Mouse (Mus musculus) neural tube, embryonic 12.5 days (tissue): ENCODE measurements around the gene Rnd2. TPM values are rescaled to one million over a fixed set of nuclear protein-coding genes. Genes with fewer than 3 reads are reported as not detected.
A peak's percentile ranks its signal among the peaks of the same experiment; 100 is the strongest.

Source experiments
- ATAC-seq: fragments of 200-750 bp; cut with Nextera tagmentation; 2 replicates; pipeline ENCODE4 v1.8.0; 2017; ENCODE audit warnings: low read depth, mild to moderate bottlenecking, moderate TSS enrichment, moderate library complexity; ENCODE audit not compliant: low FRiP score
- H3K27ac ChIP-seq: fragments of 300-500 bp; sonication (generic); 2 replicates; pipeline ENCODE4 v1.5.1; 2016
- H3K27me3 ChIP-seq: fragments of 300-500 bp; sonication (generic); replicated peaks from 2 replicates; pipeline ENCODE4 v1.6.1; 2016; ENCODE audit warnings: mild to moderate bottlenecking
- H3K36me3 ChIP-seq: fragments of 300-500 bp; sonication (generic); 2 replicates; pipeline ENCODE4 v1.6.1; 2016; ENCODE audit warnings: mild to moderate bottlenecking
- H3K4me1 ChIP-seq: fragments of 300-500 bp; sonication (generic); 2 replicates; pipeline ENCODE4 v1.6.1; 2016
- H3K4me2 ChIP-seq: fragments of 300-500 bp; sonication (generic); replicated peaks from 2 replicates; pipeline ENCODE4 v1.6.1; 2016; ENCODE audit warnings: mild to moderate bottlenecking
- H3K4me3 ChIP-seq: fragments of 300-500 bp; sonication (generic); 2 replicates; pipeline ENCODE4 v1.5.1; 2016
- H3K9ac ChIP-seq: fragments of 300-500 bp; sonication (generic); 2 replicates; pipeline ENCODE4 v1.6.1; 2016; ENCODE audit warnings: mild to moderate bottlenecking
- H3K9me3 ChIP-seq: fragments of 300-500 bp; sonication (generic); 2 replicates; pipeline ENCODE4 v1.6.1; 2016; ENCODE audit warnings: mild to moderate bottlenecking
- WGBS: fragments of 180-500 bp; shearing (Covaris S2); methylation state at CpG from one replicate; pipeline ENCODE4 v1.1.7; 2016; 5-methylcytosine and 5-hydroxymethylcytosine counted together
- polyA plus RNA-seq: library from polyadenylated mRNA; unstranded; fragments of >200 nt; fragmentation: Nextera tagmentation; extraction: Ambion mirVana; gene quantifications from 2 replicates; pipeline ENCODE4 v1.2.1, GENCODE M21; 2016

Gene Rnd2
- polyA plus RNA-seq: 84.0 and 99.7 TPM in 2 replicates

GRCm38 (mm10) chr11:101464211-101465100 is at the start of gene Rnd2:
Gene Rnd2, plus strand, starts transcription at chr11:101464999.
- Histone ChIP-seq H3K27me3 (no peaks in the 10 kb centered on the region), H3K36me3 (peaks cover 32% of the 10 kb centered on the region), H3K4me2 (peak within 1 kb of the TSS; percentile 90), H3K4me3 (peak within 1 kb of the TSS; percentile 85), H3K27ac (peak within 1 kb of the TSS; percentile 66), H3K9ac (peak within 1 kb of the TSS; percentile 78), H3K4me1 (peaks cover 49% of the 10 kb centered on the region), H3K9me3 (no peaks in the 10 kb centered on the region)
- no peak for ATAC-seq
- WGBS: 16% methylated on average over 12 of the region's 12 CpGs

- H3K27me3 ChIP-seq: no peaks in the 10 kb centered on the region
- H3K9me3 ChIP-seq: no peaks in the 10 kb centered on the region
- 88% methylated on average over 2 of the region's 2 CpGs for WGBS
- H3K27ac ChIP-seq: no peak overlapping the region
- H3K4me3 ChIP-seq: no peak overlapping the region
- no peak overlapping the region for H3K4me2 ChIP-seq
- ATAC-seq: no peak
- peaks cover 6% of the 10 kb centered on the region for H3K4me1 ChIP-seq
- peaks cover 39% of the 10 kb centered on the region for H3K36me3 ChIP-seq
- no peak overlapping the region for H3K9ac ChIP-seq
These were observed 49.5 kb upstream of the Rnd2 start for GRCm38 (mm10) chr11:101415306-101415705.

GRCm38 (mm10) chr11:101416433-101417100 is 48.2 kb upstream of the Rnd2 start:
- Histone ChIP-seq H3K36me3 (peaks cover 27% of the 10 kb centered on the region), H3K27me3 (no peaks in the 10 kb centered on the region), H3K4me1 (peaks cover 6% of the 10 kb centered on the region), H3K9me3 (no peaks in the 10 kb centered on the region), H3K4me2 (peak overlapping the region; percentile 70), H3K4me3 (peak overlapping the region; percentile 75), H3K27ac (no peak overlapping the region), H3K9ac (peak overlapping the region; percentile 83)
- WGBS: 2% methylated on average over 11 of the region's 11 CpGs
- ATAC-seq: peak; percentile 44; the same call in 1 of the 2 replicates

GRCm38 (mm10) chr11:101417101-101417855 is 47.5 kb upstream of the Rnd2 start, which contains the start of gene Aarsd1:
Gene Aarsd1, minus strand, starts transcription at chr11:101417615.
- no peak within 1 kb of the TSS for H3K27ac ChIP-seq
- no peaks in the 10 kb centered on the region for H3K27me3 ChIP-seq
- H3K4me3 ChIP-seq: peak within 1 kb of the TSS; percentile 75
- H3K9ac ChIP-seq: peak within 1 kb of the TSS; percentile 83
- WGBS: under 1% methylated on average over 45 of the region's 45 CpGs
- H3K9me3 ChIP-seq: no peaks in the 10 kb centered on the region
- ATAC-seq: peak; percentile 85
- peaks cover 6% of the 10 kb centered on the region for H3K4me1 ChIP-seq
- H3K36me3 ChIP-seq: peaks cover 20% of the 10 kb centered on the region
- peak within 1 kb of the TSS; percentile 70 for H3K4me2 ChIP-seq

- Histone ChIP-seq H3K4me1 (peaks cover 7% of the 10 kb centered on the region), H3K9me3 (no peaks in the 10 kb centered on the region), H3K36me3 (peaks cover 3% of the 10 kb centered on the region; the same call in 1 of the 2 replicates), H3K4me2 (no peak overlapping the region), H3K27ac (no peak overlapping the region), H3K4me3 (no peak overlapping the region), H3K9ac (no peak overlapping the region), H3K27me3 (no peaks in the 10 kb centered on the region)
- ATAC-seq: no peak
- 65% methylated on average over 6 of the region's 6 CpGs for WGBS
These were observed 45.8 kb upstream of the Rnd2 start for GRCm38 (mm10) chr11:101418991-101419390.

- ATAC-seq: no peak
- Histone ChIP-seq H3K9ac (no peak overlapping the region), H3K27ac (no peak overlapping the region), H3K27me3 (no peaks in the 10 kb centered on the region), H3K36me3 (0 out of 2 replicates have a peak, but pooled peaks cover 1% of the 10 kb centered on the region), H3K4me2 (no peak overlapping the region), H3K4me3 (no peak overlapping the region), H3K9me3 (no peaks in the 10 kb centered on the region), H3K4me1 (peaks cover 14% of the 10 kb centered on the region)
- WGBS: 23% methylated on average over 3 of the region's 3 CpGs
These were observed 45.2 kb upstream of the Rnd2 start for GRCm38 (mm10) chr11:101419610-101420009.

GRCm38 (mm10) chr11:101420148-101420547 is 44.7 kb upstream of the Rnd2 start:
- no peaks in the 10 kb centered on the region for H3K36me3 ChIP-seq
- WGBS: 87% methylated on average over 5 of the region's 5 CpGs
- no peak overlapping the region for H3K4me2 ChIP-seq
- no peaks in the 10 kb centered on the region for H3K27me3 ChIP-seq
- H3K9ac ChIP-seq: no peak overlapping the region
- no peak for ATAC-seq
- H3K4me3 ChIP-seq: no peak overlapping the region
- H3K27ac ChIP-seq: no peak overlapping the region
- H3K9me3 ChIP-seq: no peaks in the 10 kb centered on the region
- peaks cover 14% of the 10 kb centered on the region for H3K4me1 ChIP-seq

GRCm38 (mm10) chr11:101424105-101424851 is 40.5 kb upstream of the Rnd2 start, which contains the start of gene Gm27029:
Gene Gm27029, minus strand, starts transcription at chr11:101424796.
- ATAC-seq: peak; percentile 67
- no peaks in the 10 kb centered on the region for H3K9me3 ChIP-seq
- H3K4me1 ChIP-seq: peaks cover 26% of the 10 kb centered on the region
- peaks cover 4% of the 10 kb centered on the region; the same call in 1 of the 2 replicates for H3K36me3 ChIP-seq
- no peaks in the 10 kb centered on the region for H3K27me3 ChIP-seq
- H3K27ac ChIP-seq: peak within 1 kb of the TSS; percentile 57
- H3K4me2 ChIP-seq: peak within 1 kb of the TSS; percentile 95
- WGBS: 6% methylated on average over 23 of the region's 23 CpGs
- peak within 1 kb of the TSS; percentile 98 for H3K4me3 ChIP-seq
- H3K9ac ChIP-seq: peak within 1 kb of the TSS; percentile 85

GRCm38 (mm10) chr11:101424925-101425813 is 39.6 kb upstream of the Rnd2 start, which contains the start of the genes Rundc1 and Ptges3l:
Gene Rundc1, plus strand, starts transcription at chr11:101425085.
Gene Ptges3l, minus strand, starts transcription at chr11:101425333.
- ATAC-seq: peak; percentile 95
- WGBS: under 1% methylated on average over 81 of the region's 81 CpGs
- Histone ChIP-seq H3K9ac (peak within 1 kb of the TSS; percentile 85), H3K27ac (peak within 1 kb of the TSS; percentile 57), H3K9me3 (no peaks in the 10 kb centered on the region), H3K27me3 (no peaks in the 10 kb centered on the region), H3K36me3 (peaks cover 12% of the 10 kb centered on the region), H3K4me1 (peaks cover 26% of the 10 kb centered on the region), H3K4me3 (peak within 1 kb of the TSS; percentile 98), H3K4me2 (peak within 1 kb of the TSS; percentile 95)

- H3K4me2 ChIP-seq: peak overlapping the region; percentile 95
These were observed 38.6 kb upstream of the Rnd2 start for GRCm38 (mm10) chr11:101426165-101426564.

More at GRCm38 (mm10) chr11:101426165-101426564, 38.6 kb upstream of the Rnd2 start:
- Histone ChIP-seq H3K9ac (peak overlapping the region; percentile 85; the same call in 1 of the 2 replicates), H3K27me3 (no peaks in the 10 kb centered on the region), H3K4me3 (peak overlapping the region; percentile 98; the same call in 1 of the 2 replicates), H3K4me1 (peaks cover 26% of the 10 kb centered on the region), H3K27ac (no peak overlapping the region), H3K9me3 (no peaks in the 10 kb centered on the region), H3K36me3 (peaks cover 22% of the 10 kb centered on the region)
- 70% methylated on average over 8 of the region's 8 CpGs for WGBS
- no peak for ATAC-seq
